Mouse (Mus musculus) limb, embryonic 10.5 days (tissue): ENCODE results near the gene Kif24. TPM values are rescaled to one million over a fixed set of nuclear protein-coding genes. Genes with fewer than 3 reads are reported as not detected.

Experiments used
- DNase-seq: peaks from one replicate; pipeline ENCODE4 v3.0.0-alpha.2; 2017; ENCODE audit warnings: low spot score
- H3K27ac ChIP-seq: fragments of 300-500 bp; sonication (generic); 2 replicates; pipeline ENCODE4 v1.5.1; 2016; ENCODE audit warnings: mild to moderate bottlenecking
- H3K27me3 ChIP-seq: fragments of 300-500 bp; sonication (generic); 2 replicates; pipeline ENCODE4 v1.6.1; 2016; ENCODE audit warnings: low read depth, mild to moderate bottlenecking; ENCODE audit not compliant: poor library complexity, severe bottlenecking
- H3K36me3 ChIP-seq: fragments of 300-500 bp; sonication (generic); 2 replicates; pipeline ENCODE4 v1.6.1; 2016; ENCODE audit warnings: mild to moderate bottlenecking, moderate library complexity
- H3K4me1 ChIP-seq: fragments of 300-500 bp; sonication (generic); 2 replicates; pipeline ENCODE4 v1.6.1; 2016
- H3K4me3 ChIP-seq: fragments of 300-500 bp; sonication (generic); 2 replicates; pipeline ENCODE4 v1.5.1; 2016; ENCODE audit warnings: mild to moderate bottlenecking, moderate library complexity
- H3K9me3 ChIP-seq: fragments of 300-500 bp; sonication (generic); replicated peaks from 2 replicates; pipeline ENCODE4 v1.6.1; 2016; ENCODE audit warnings: mild to moderate bottlenecking
- WGBS: fragments of 180-500 bp; shearing (Covaris S2); methylation state at CpG from one replicate; pipeline ENCODE4 v1.1.7; 2016; 5-methylcytosine and 5-hydroxymethylcytosine counted together
- polyA plus RNA-seq: library from polyadenylated mRNA; unstranded; fragments of >200 nt; fragmentation: Nextera tagmentation; extraction: Ambion mirVana; gene quantifications from 2 replicates; pipeline ENCODE4 v1.2.1, GENCODE M21; 2016

Kif24 gene
- polyA plus RNA-seq, 1 experiment from 2014 or later: 14.5 TPM

GRCm38 (mm10) chr4:41499619-41500018 lies 34.9 kb upstream of the Kif24 start:
- H3K27me3 ChIP-seq: peaks cover 86% of the 10 kb centered on the region
- no peak overlapping the region for H3K4me3 ChIP-seq
- no peaks in the 10 kb centered on the region for H3K36me3 ChIP-seq
- H3K4me1 ChIP-seq: peaks cover 38% of the 10 kb centered on the region
- H3K9me3 ChIP-seq: no peaks in the 10 kb centered on the region
- WGBS: 51% methylated on average over 8 of the region's 8 CpGs
- DNase-seq: no peak
- no peak overlapping the region for H3K27ac ChIP-seq

- Histone ChIP-seq H3K4me1 (peaks cover 38% of the 10 kb centered on the region), H3K36me3 (no peaks in the 10 kb centered on the region), H3K27me3 (peaks cover 92% of the 10 kb centered on the region), H3K4me3 (peak overlapping the region; percentile 46), H3K9me3 (no peaks in the 10 kb centered on the region), H3K27ac (no peak overlapping the region)
- 1% methylated on average over 43 of the region's 43 CpGs for WGBS
- peak; percentile 68 for DNase-seq
Measured at GRCm38 (mm10) chr4:41498921-41499391, 34.3 kb upstream of the Kif24 start.

GRCm38 (mm10) chr4:41497995-41498845 lies 33.5 kb upstream of the Kif24 start:
- Histone ChIP-seq H3K9me3 (no peaks in the 10 kb centered on the region), H3K27me3 (peaks cover 95% of the 10 kb centered on the region), H3K4me1 (peaks cover 36% of the 10 kb centered on the region), H3K4me3 (peak overlapping the region; percentile 46), H3K36me3 (no peaks in the 10 kb centered on the region), H3K27ac (no peak overlapping the region)
- 6% methylated on average over 72 of the region's 72 CpGs for WGBS
- DNase-seq: peak; percentile 57

GRCm38 (mm10) chr4:41497579-41497978 lies 32.9 kb upstream of the Kif24 start:
- peak overlapping the region; percentile 46 for H3K4me3 ChIP-seq
- peaks cover 29% of the 10 kb centered on the region for H3K4me1 ChIP-seq
- H3K36me3 ChIP-seq: no peaks in the 10 kb centered on the region
- no peaks in the 10 kb centered on the region for H3K9me3 ChIP-seq
- 1% methylated on average over 34 of the region's 34 CpGs for WGBS
- DNase-seq: peak; percentile 78
- H3K27me3 ChIP-seq: peaks cover 88% of the 10 kb centered on the region
- no peak overlapping the region for H3K27ac ChIP-seq

GRCm38 (mm10) chr4:41497046-41497445 lies 32.4 kb upstream of the Kif24 start:
- WGBS: 41% methylated on average over 5 of the region's 5 CpGs
- H3K36me3 ChIP-seq: no peaks in the 10 kb centered on the region
- H3K9me3 ChIP-seq: no peaks in the 10 kb centered on the region
- no peak for DNase-seq
- no peak overlapping the region for H3K27ac ChIP-seq
- H3K4me1 ChIP-seq: peaks cover 24% of the 10 kb centered on the region
- H3K27me3 ChIP-seq: peaks cover 83% of the 10 kb centered on the region
- H3K4me3 ChIP-seq: no peak overlapping the region

- no peak for DNase-seq
- H3K27me3 ChIP-seq: peaks cover 71% of the 10 kb centered on the region
- H3K9me3 ChIP-seq: no peaks in the 10 kb centered on the region
- no peak overlapping the region for H3K4me3 ChIP-seq
- 90% methylated on average over 11 of the region's 11 CpGs for WGBS
- H3K27ac ChIP-seq: no peak overlapping the region
- peaks cover 23% of the 10 kb centered on the region for H3K4me1 ChIP-seq
- no peaks in the 10 kb centered on the region for H3K36me3 ChIP-seq
Measured at GRCm38 (mm10) chr4:41495850-41496249, 31.2 kb upstream of the Kif24 start.

- Histone ChIP-seq H3K9me3 (no peaks in the 10 kb centered on the region), H3K27ac (no peak overlapping the region), H3K4me1 (peaks cover 23% of the 10 kb centered on the region), H3K4me3 (no peak overlapping the region), H3K27me3 (peaks cover 63% of the 10 kb centered on the region), H3K36me3 (no peaks in the 10 kb centered on the region)
- DNase-seq: no peak
- WGBS: 70% methylated on average over 4 of the region's 4 CpGs
Measured at GRCm38 (mm10) chr4:41495076-41495475, 30.4 kb upstream of the Kif24 start.

- no peak overlapping the region for H3K4me3 ChIP-seq
Measured at GRCm38 (mm10) chr4:41494378-41494777, 29.7 kb upstream of the Kif24 start.

GRCm38 (mm10) chr4:41493464-41494116 lies 28.9 kb upstream of the Kif24 start:
- Histone ChIP-seq H3K36me3 (no peaks in the 10 kb centered on the region), H3K4me1 (peaks cover 13% of the 10 kb centered on the region), H3K9me3 (no peaks in the 10 kb centered on the region), H3K27me3 (peaks cover 48% of the 10 kb centered on the region), H3K4me3 (no peak overlapping the region), H3K27ac (no peak overlapping the region)
- no peak for DNase-seq
- WGBS: 84% methylated on average over 3 of the region's 3 CpGs

More at GRCm38 (mm10) chr4:41494378-41494777, 29.7 kb upstream of the Kif24 start:
- H3K36me3 ChIP-seq: no peaks in the 10 kb centered on the region
- WGBS: 57% methylated on average over 3 of the region's 3 CpGs
- no peak overlapping the region for H3K27ac ChIP-seq
- DNase-seq: no peak
- H3K27me3 ChIP-seq: peaks cover 56% of the 10 kb centered on the region
- peaks cover 20% of the 10 kb centered on the region for H3K4me1 ChIP-seq
- no peaks in the 10 kb centered on the region for H3K9me3 ChIP-seq

- Histone ChIP-seq H3K9me3 (no peaks in the 10 kb centered on the region), H3K27ac (no peak overlapping the region), H3K4me3 (no peak overlapping the region), H3K4me1 (peaks cover 6% of the 10 kb centered on the region), H3K27me3 (peaks cover 42% of the 10 kb centered on the region), H3K36me3 (no peaks in the 10 kb centered on the region)
- no peak for DNase-seq
- 78% methylated on average over 7 of the region's 7 CpGs for WGBS
Measured at GRCm38 (mm10) chr4:41492951-41493350, 28.3 kb upstream of the Kif24 start.

GRCm38 (mm10) chr4:41481601-41482017 lies 16.9 kb upstream of the Kif24 start:
- Histone ChIP-seq H3K36me3 (peaks cover 9% of the 10 kb centered on the region; the same call in 1 of the 2 replicates), H3K27ac (peak overlapping the region; percentile 73), H3K4me1 (peaks cover 38% of the 10 kb centered on the region), H3K4me3 (0 out of 2 replicates have a peak overlapping the region, but pooled peaks have one; percentile 20), H3K27me3 (no peaks in the 10 kb centered on the region), H3K9me3 (no peaks in the 10 kb centered on the region)
- 24% methylated on average over 6 of the region's 6 CpGs for WGBS
- DNase-seq: peak; percentile 74

- H3K4me3 ChIP-seq: no peak overlapping the region
- H3K4me1 ChIP-seq: peaks cover 38% of the 10 kb centered on the region
- H3K27me3 ChIP-seq: no peaks in the 10 kb centered on the region
- H3K9me3 ChIP-seq: no peaks in the 10 kb centered on the region
- DNase-seq: no peak
- WGBS: 87% methylated on average over 8 of the region's 8 CpGs
- peaks cover 9% of the 10 kb centered on the region; the same call in 1 of the 2 replicates for H3K36me3 ChIP-seq
- H3K27ac ChIP-seq: no peak overlapping the region
Measured at GRCm38 (mm10) chr4:41480254-41480653, 15.6 kb upstream of the Kif24 start.

GRCm38 (mm10) chr4:41479456-41479804 lies 14.7 kb upstream of the Kif24 start:
- Histone ChIP-seq H3K4me1 (peaks cover 38% of the 10 kb centered on the region), H3K27ac (no peak overlapping the region), H3K9me3 (no peaks in the 10 kb centered on the region), H3K27me3 (no peaks in the 10 kb centered on the region), H3K36me3 (peaks cover 9% of the 10 kb centered on the region; the same call in 1 of the 2 replicates), H3K4me3 (no peak overlapping the region)
- no peak for DNase-seq
- WGBS: 78% methylated on average over 1 of the region's 1 CpGs
